Comparison of ENCODE assay signal across 8 mouse cellular contexts in genomic region chr1:184825093-184825492, GRCm38 (mm10). TPM values are rescaled to one million over a fixed set of nuclear protein-coding genes. Genes with fewer than 3 reads are reported as not detected.
DNase-seq lines count a peak whose midpoint lies in the region; ATAC-seq and TF ChIP-seq lines count a peak whose summit lies in the region.

No protein-coding gene starts in this region.

- intact Hi-C loops in heart, adult 2 months (cut with DNase I): loop anchor here (2.0 kb wide), 2 partner anchors 28 to 68 kb away; no protein-coding TSS in a partner anchor
- intact Hi-C loops in gastrocnemius, postnatal 14 days (cut with DNase I; ENCODE audit: low total_unique reads): no loop called here

- no peak for TF ChIP-seq EP300 in heart, adult 2 months (IDR thresholded peaks at IDR 0.05; ENCODE audit: insufficient read depth, low read depth, low read length)

- no peak for DNase-seq in heart, adult 2 months
- DNase-seq in heart, adult 11 months: no peak
- peak; percentile 38 for DNase-seq in CD4-positive helper T cell, adult 2 months (ENCODE audit: low read depth, low spot score)
- peak; percentile 63 for DNase-seq in brain, adult 2 months (ENCODE audit: low read depth, low spot score)
- DNase-seq in gastrocnemius, postnatal 14 days: peak; percentile 36
- peak; percentile 62 to 66 for DNase-seq in kidney, postnatal 4 days
- peak; percentile 93 for DNase-seq in midbrain, embryonic 11.5 days (ENCODE audit: low spot score, missing footprints)
- DNase-seq in T-cell, adult 2 months (ENCODE audit: low spot score): no peak

- peak overlapping the region; percentile 38 for H3K27ac ChIP-seq in heart, adult 2 months
- H3K27ac ChIP-seq in midbrain, embryonic 11.5 days (ENCODE audit: low read depth, low read length): no peak overlapping the region

- WGBS in heart, adult 2 months: 15% methylated on average over 11 of the region's 11 CpGs
- 29% methylated on average over 11 of the region's 11 CpGs for WGBS in midbrain, embryonic 11.5 days

- peaks cover 4% of the 10 kb centered on the region for H3K4me1 ChIP-seq in heart, adult 2 months (ENCODE audit: control insufficient read depth, insufficient read depth, low read length)
- no peaks in the 10 kb centered on the region for H3K4me1 ChIP-seq in midbrain, embryonic 11.5 days (ENCODE audit: control insufficient read depth, insufficient read depth, low read length)

- no peaks in the 10 kb centered on the region for H3K36me3 ChIP-seq in heart, adult 2 months (ENCODE audit: control insufficient read depth, insufficient read depth, low read length)
- H3K36me3 ChIP-seq in midbrain, embryonic 11.5 days (ENCODE audit: control insufficient read depth, insufficient read depth, low read length): no peaks in the 10 kb centered on the region

- H3K9me3 ChIP-seq in midbrain, embryonic 11.5 days (ENCODE audit: control insufficient read depth, low read length): no peaks in the 10 kb centered on the region

- TF ChIP-seq POLR2A in heart, adult 2 months (IDR thresholded peaks at IDR 0.05; ENCODE audit: insufficient read depth, low read depth, low read length): no peak

- no peak overlapping the region for H3K9ac ChIP-seq in heart, adult 2 months (ENCODE audit: low read depth, low read length)
- no peak overlapping the region for H3K9ac ChIP-seq in midbrain, embryonic 11.5 days (ENCODE audit: low read length)

- no peaks in the 10 kb centered on the region for H3K27me3 ChIP-seq in heart, adult 2 months (ENCODE audit: control insufficient read depth, insufficient read depth, low read length)
- H3K27me3 ChIP-seq in midbrain, embryonic 11.5 days (ENCODE audit: control insufficient read depth, insufficient read depth, low read length): no peaks in the 10 kb centered on the region

- no peak overlapping the region; the same call in 1 of the 2 replicates for H3K4me3 ChIP-seq in heart, adult 2 months
- no peak overlapping the region for H3K4me3 ChIP-seq in midbrain, embryonic 11.5 days (ENCODE audit: low read depth, low read length)

- 0 out of 2 replicates have a peak, but pooled peaks have one; percentile 28 for ATAC-seq in midbrain, embryonic 11.5 days (ENCODE audit: low FRiP score)

- H3K4me2 ChIP-seq in midbrain, embryonic 11.5 days: no peak overlapping the region

- H3K79me2 ChIP-seq in heart, adult 2 months (replicated peaks; ENCODE audit: control insufficient read depth, insufficient read depth, low read length): no peaks in the 10 kb centered on the region

- peak; percentile 69 for TF ChIP-seq CTCF in heart, adult 2 months (IDR thresholded peaks at IDR 0.05)

RNA-seq across cellular contexts. Expression of gene Marc1, which starts 14.0 kb away (rescaled TPM):
- not detected for total RNA-seq in heart, adult 2 months (2021)
- 0.20 and 0.41 TPM in 2 replicates for polyA plus RNA-seq in heart, adult 2 months (2012; rRNA removed)
- total RNA-seq in gastrocnemius, postnatal 14 days (2021): under 1 TPM in 1 of 2 experiments, not detected in 1; 0.13 TPM
- not detected in 2 replicates for polyA plus RNA-seq in midbrain, embryonic 11.5 days (2014; fragmentation: Nextera tagmentation; extraction: Ambion mirVana)

RNA-seq across cellular contexts. Expression of gene Marc2, which starts 21.2 kb away (rescaled TPM):
- total RNA-seq in heart, adult 2 months (2021): 100 to 1,000 TPM; 106 to 146 TPM
- polyA plus RNA-seq in heart, adult 2 months (2012; rRNA removed): 41.6 and 56.6 TPM in 2 replicates
- 100 to 1,000 TPM; 136 to 145 TPM for total RNA-seq in gastrocnemius, postnatal 14 days (2021)
- polyA plus RNA-seq in midbrain, embryonic 11.5 days (2014; fragmentation: Nextera tagmentation; extraction: Ambion mirVana): 107 and 110 TPM in 2 replicates

RNA-seq across cellular contexts. Expression of gene C130074G19Rik, which starts 57.9 kb away (rescaled TPM):
- total RNA-seq in heart, adult 2 months (2021): 10 to 100 TPM; 13.5 to 18.8 TPM
- polyA plus RNA-seq in heart, adult 2 months (2012; rRNA removed): 7.3 and 10.7 TPM in 2 replicates
- 10 to 100 TPM; 25.9 to 31.8 TPM for total RNA-seq in gastrocnemius, postnatal 14 days (2021)
- 0.50 and 0.52 TPM in 2 replicates for polyA plus RNA-seq in midbrain, embryonic 11.5 days (2014; fragmentation: Nextera tagmentation; extraction: Ambion mirVana)

Comparison
In these comparisons a context has a peak if more than half of its experiments do, and no peak if none do; other contexts are left out.
1. DNase-seq: peak in CD4-positive helper T cell, adult 2 months (single experiment), brain, adult 2 months (single experiment), gastrocnemius, postnatal 14 days (single experiment), kidney, postnatal 4 days (2 of 2) and midbrain, embryonic 11.5 days (single experiment); none in heart, adult 2 months (0 of 2), heart, adult 11 months (single experiment) and T-cell, adult 2 months (single experiment).